Mouse (Mus musculus) cerebellum, adult 9-11 months (tissue): ENCODE data around the gene Cpsf3.

Source experiments
- DNase-seq: peaks from one replicate; pipeline ENCODE4 v3.0.0; 2022

Cpsf3 gene

DNA sequence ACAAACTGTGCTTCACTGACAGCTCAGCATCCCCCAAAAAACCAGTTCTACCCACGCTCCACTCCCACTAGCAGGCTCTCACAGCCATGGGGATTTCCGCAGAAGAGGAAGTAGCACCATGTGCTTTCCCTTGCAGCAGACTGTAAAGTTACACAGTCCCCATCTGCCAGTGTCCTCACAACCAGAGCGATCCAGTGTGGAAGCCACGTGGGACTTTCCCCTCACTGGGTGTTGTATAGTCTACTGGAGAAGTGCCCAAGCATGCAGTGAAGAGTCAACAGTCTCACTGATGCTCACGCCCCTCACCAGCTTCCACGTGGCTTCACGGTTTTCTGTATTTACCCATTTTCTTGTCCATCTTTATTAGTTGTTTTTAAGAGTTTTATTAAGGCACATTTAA lies 50.7 kb downstream of the Cpsf3 start:
- DNase-seq = no peak

DNA sequence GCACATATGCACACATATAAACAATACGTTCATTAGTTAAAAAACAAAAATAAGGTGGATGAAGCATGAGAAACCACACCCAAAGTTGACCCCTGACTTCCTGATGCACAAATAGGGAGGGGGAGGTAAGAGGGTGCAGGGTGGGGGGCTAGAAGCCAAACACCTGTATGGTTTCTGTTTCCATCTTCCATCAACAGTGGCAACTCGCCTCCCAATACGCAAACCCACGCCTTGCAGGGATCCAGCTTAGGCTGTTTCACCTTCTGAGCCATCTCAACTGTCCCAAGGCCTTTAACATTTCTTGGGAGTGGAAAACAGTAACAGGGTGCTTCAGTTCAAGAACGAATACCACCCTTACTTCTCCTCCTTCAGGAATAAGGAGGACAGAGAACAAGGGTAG lies 52.0 kb downstream of the Cpsf3 start:
- DNase-seq = no peak

DNA sequence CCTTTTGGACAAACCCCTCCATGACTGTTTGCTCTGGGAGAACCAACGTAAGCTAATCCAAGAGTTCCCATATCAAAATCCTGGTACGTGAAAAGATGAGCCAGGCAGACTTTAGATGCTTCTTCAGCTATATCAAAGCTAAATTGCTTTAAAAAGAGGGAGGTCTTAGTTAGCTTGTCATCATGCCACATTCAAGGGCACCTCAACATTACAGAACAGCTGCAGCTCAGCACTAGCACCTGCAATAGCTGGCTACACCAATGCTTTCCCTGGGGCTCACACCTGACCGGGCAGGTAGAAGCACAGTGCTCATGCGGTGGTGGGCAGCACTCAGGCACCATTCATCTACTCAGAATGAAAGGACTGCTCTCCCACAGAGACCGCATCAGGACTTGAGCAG lies 55.5 kb downstream of the Cpsf3 start:
- no peak for DNase-seq

DNA sequence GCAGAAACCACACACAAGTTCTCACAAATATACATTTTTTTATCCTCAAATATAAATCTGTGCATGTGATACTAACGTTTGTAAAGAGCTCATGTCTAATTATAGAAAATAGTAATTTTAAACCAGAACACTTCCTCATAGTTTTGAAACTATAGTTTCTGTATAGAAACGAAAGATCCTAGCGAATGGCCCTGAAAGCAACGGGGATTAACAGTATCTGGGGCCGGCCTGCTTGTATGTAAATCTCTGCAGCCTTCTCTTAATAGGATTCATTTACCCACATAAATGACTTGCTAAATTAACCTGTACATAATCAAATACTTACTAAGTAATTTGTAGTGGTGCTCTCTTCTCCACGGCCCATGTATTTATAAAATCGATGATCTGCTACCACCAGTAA lies 61.8 kb downstream of the Cpsf3 start:
- no peak for DNase-seq

DNA sequence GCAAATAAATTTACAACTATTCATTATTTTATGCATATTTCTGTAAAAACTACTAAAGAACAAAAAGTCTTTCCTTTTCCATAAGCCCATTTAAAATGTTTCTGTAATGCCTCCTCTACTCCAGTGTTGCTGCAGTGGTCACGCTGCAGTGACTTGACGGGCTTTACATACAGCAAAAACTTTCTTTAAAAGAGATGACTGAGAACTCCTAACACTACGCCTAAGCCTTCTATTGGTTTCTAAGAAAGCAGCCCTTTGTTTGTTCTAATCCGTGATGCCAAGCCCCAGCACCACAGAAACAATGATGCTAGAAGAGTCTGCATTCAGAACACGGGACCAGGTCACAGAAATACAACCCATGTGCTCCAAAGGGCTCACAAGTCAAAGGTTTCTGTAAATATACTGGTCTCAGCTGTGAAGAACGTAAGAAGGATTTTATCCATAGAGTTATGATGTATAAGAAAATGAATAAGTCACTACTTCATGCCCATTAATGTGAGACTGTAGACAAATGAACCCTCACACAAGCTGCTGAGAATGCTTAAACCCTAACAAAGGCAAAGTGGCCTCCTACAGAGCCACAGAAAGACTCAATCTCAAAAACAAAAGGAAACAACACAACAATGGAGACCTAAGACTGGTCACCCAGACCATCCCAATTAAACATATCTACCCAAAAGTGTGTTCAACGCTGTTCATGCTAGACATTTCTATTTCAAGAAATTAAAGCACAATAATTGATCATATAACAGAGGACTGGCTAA lies 65.1 kb downstream of the Cpsf3 start:
- no peak for DNase-seq

DNA sequence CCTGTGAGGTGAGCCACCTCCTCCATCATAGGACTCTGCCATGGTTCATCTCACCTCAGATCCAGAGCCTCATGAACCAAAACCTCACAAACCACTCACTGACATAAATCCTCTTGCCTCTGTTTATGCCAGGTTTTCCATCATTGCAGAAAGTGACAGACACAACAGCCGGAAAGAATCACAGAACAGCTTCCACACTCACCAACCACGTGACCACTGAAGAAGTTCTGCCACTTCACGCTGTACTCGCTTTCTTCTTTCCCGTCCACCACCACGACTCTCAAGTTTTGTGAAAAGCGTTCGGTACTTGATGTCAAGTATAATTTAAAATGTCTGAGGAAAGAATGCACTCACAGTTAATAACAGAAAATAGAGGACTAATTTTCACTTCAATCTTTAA lies 68.5 kb downstream of the Cpsf3 start:
- no peak for DNase-seq

DNA sequence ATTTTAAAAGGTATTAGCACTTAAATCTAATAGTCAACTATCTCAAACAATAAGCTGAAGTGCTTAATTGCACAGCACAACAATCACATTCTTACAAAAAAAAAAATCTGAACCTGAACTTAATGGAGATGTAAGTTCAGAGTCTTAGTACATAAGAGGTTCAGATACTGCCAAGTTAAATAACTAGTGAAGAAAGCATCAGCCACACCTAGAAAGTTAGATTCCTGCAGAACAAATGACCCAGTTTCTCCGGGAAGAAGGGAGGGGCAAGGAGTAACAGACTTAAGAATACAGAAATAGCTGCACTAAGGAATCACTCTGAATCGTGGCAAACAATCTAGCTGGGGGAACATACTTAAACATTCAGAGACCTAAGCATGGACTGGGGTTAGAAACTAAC lies 77.5 kb downstream of the Cpsf3 start:
- DNase-seq = no peak

DNA sequence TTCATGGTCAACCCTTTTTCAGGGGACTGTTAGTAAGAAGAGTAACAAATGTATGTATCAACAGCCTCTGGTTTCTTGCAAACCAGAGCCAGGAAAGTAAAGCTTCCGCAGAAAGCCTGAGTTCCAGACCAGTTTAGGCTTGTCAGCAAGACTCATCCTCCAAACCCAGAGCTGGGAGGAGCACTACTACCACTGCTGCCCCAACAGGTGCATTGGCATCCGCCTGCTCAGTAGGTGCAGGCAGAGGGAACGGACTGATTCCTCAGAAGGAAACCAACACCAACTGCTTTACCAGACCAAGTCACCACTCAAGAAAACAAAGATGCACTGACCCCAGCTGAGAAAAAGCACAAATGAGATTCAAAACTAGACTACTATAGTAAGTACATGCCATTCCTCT lies 78.0 kb downstream of the Cpsf3 start:
- no peak for DNase-seq
